Mouse (Mus musculus) mammary gland, adult 2 months (tissue): ENCODE measurements around the gene Slc6a1. TPM values are rescaled to one million over a fixed set of nuclear protein-coding genes. Genes with fewer than 3 reads are reported as not detected.

ENCODE experiments used
- polyA plus RNA-seq: library from polyadenylated mRNA; depleted of rRNA; stranded (reverse); fragments of >200 nt; gene quantifications from 2 replicates; pipeline ENCODE4 v1.2.3, GENCODE M21; 2012; ENCODE audit warnings: low replicate concordance; rRNA removed

The Slc6a1 gene
- polyA plus RNA-seq: 0.37 and 0.91 TPM in 2 replicates

DNA sequence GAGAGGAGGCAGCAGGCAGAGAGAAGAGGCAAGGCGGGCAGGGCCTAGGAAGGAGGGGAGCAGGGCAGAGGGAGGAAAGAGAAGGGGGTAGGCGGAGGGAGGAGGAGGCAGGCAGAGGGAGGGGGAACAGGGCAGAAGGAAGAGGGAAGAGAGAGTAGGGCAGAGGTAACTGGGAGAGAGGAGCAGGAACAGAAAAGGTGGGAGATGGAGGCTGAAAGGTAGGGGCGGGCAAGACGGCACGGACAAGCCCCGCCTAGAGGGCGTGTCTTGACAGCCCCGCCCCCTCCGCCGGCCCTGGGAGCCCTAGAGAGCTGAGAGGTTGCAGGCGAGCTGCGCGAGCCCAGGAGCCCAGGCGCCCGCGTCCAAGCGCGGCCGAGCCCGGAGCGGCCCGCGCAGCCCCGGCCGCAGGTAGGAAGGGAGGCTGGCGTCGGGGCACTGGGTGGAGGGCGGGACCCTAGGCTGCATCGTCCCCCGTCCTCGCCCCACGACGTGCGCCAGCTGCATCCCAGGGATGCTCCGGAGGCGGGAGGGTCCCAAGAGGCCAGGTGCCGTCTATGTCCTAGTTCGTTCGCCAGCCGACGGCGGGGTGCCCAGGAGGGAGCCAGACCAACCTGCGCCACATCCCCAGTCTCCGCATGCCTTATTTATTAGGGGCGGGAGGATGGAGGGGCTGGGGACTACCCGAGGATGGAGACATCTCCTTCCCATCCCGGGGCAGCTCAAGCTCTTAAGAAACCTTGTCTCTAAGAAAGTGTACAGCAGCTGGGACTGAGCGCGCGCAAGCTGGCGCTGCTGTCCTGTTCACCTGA is at the start of gene Slc6a1:
Gene Slc6a1 (plus strand): TSS at position 167 of the 809 bp plus-strand sequence.

Other genes with a start within 250 kb of the Slc6a1 start
- gene Atp2b2, start 240.0 kb upstream of the Slc6a1 start, polyA plus RNA-seq: 0.10 and 0.30 TPM in 2 replicates
- 0.09 TPM in 1 of 2 replicates, not detected in the other for gene Slc6a11, start 151.4 kb upstream of the Slc6a1 start, polyA plus RNA-seq
- gene Hrh1, start 115.3 kb downstream of the Slc6a1 start, polyA plus RNA-seq: 1.4 and 2.0 TPM in 2 replicates